Mouse (Mus musculus): ENCODE results near the gene Rabl6. TPM values are rescaled to one million over a fixed set of nuclear protein-coding genes. Genes with fewer than 3 reads are reported as not detected.

The Rabl6 gene
- total and polyA plus RNA-seq, 2 experiments from 2014 or later: 54.9 to 68.2 TPM

GRCm38 (mm10) chr2:25534178-25534865, 74.0 kb downstream of the Rabl6 start:
- 92% methylated on average over 3 of the region's 3 CpGs for WGBS
- Histone ChIP-seq H3K4me1 (ENCODE audit: insufficient read depth) (no peaks in the 10 kb centered on the region), H3K9me3 (ENCODE audit: low read length) (no peaks in the 10 kb centered on the region), H3K9ac (no peak overlapping the region), H3K4me3 (ENCODE audit: low read depth, low read length) (no peak overlapping the region), H3K27me3 (ENCODE audit: insufficient read depth, low read length) (no peaks in the 10 kb centered on the region), H3K36me3 (ENCODE audit: insufficient read depth) (peaks cover 16% of the 10 kb centered on the region), H3K27ac (ENCODE audit: low read depth, low read length) (no peak overlapping the region), H3K4me2 (ENCODE audit: low read depth) (no peak overlapping the region)
- DNase-seq (no peak), ATAC-seq (0 out of 2 replicates have a peak, but pooled peaks have one; percentile 29)
- TF ChIP-seq CTCF (IDR thresholded peaks at IDR 0.05; ENCODE audit: low read depth): no peak

GRCm38 (mm10) chr2:25533707-25534106, 74.6 kb downstream of the Rabl6 start:
- TF ChIP-seq CTCF (IDR thresholded peaks at IDR 0.05; ENCODE audit: low read depth): no peak
- H3K36me3 ChIP-seq (ENCODE audit: insufficient read depth): peaks cover 22% of the 10 kb centered on the region
- ATAC-seq (no peak), DNase-seq (no peak)
- H3K9ac ChIP-seq: no peak overlapping the region
- H3K27ac ChIP-seq (ENCODE audit: low read depth, low read length): no peak overlapping the region
- WGBS: 97% methylated on average over 2 of the region's 2 CpGs
- no peaks in the 10 kb centered on the region for H3K27me3 ChIP-seq (ENCODE audit: insufficient read depth, low read length)
- no peaks in the 10 kb centered on the region for H3K9me3 ChIP-seq (ENCODE audit: low read length)
- no peaks in the 10 kb centered on the region for H3K4me1 ChIP-seq (ENCODE audit: insufficient read depth)
- no peak overlapping the region for H3K4me3 ChIP-seq (ENCODE audit: low read depth, low read length)
- H3K4me2 ChIP-seq (ENCODE audit: low read depth): no peak overlapping the region

Other genes with a start within 250 kb of the Rabl6 start
Only the 30 nearest of the 33 such genes appear.
- gene Entpd2, start 212.6 kb downstream of the Rabl6 start, total RNA-seq (2014; rRNA removed): 8.2 and 13.5 TPM in 2 replicates
- gene Entpd2, start 212.6 kb downstream of the Rabl6 start, polyA plus RNA-seq (2015; fragmentation: Nextera tagmentation; extraction: Ambion mirVana): 14.2 and 18.2 TPM in 2 replicates
- 179 and 188 TPM in 2 replicates for gene Npdc1, start 209.2 kb downstream of the Rabl6 start, total RNA-seq (2014; rRNA removed)
- gene Npdc1, start 209.2 kb downstream of the Rabl6 start, polyA plus RNA-seq (2015; fragmentation: Nextera tagmentation; extraction: Ambion mirVana): 413 and 442 TPM in 2 replicates
- 1.3 TPM in 1 of 2 replicates, not detected in the other for gene Fut7, start 185.3 kb downstream of the Rabl6 start, total RNA-seq (2014; rRNA removed)
- gene Fut7, start 185.3 kb downstream of the Rabl6 start, polyA plus RNA-seq (2015; fragmentation: Nextera tagmentation; extraction: Ambion mirVana): 0.17 and 0.23 TPM in 2 replicates
- gene Abca2, start 179.8 kb downstream of the Rabl6 start, total RNA-seq (2014; rRNA removed): 51.5 and 67.4 TPM in 2 replicates
- 8.8 and 10.5 TPM in 2 replicates for gene Abca2, start 179.8 kb downstream of the Rabl6 start, polyA plus RNA-seq (2015; fragmentation: Nextera tagmentation; extraction: Ambion mirVana)
- gene Clic3, start 151.7 kb downstream of the Rabl6 start, total RNA-seq (2014; rRNA removed): 0.48 TPM in 1 of 2 replicates, not detected in the other
- gene Clic3, start 151.7 kb downstream of the Rabl6 start, polyA plus RNA-seq (2015; fragmentation: Nextera tagmentation; extraction: Ambion mirVana): 2.5 and 3.6 TPM in 2 replicates
- gene Paxx, start 147.4 kb downstream of the Rabl6 start, total RNA-seq (2014; rRNA removed): 154 and 164 TPM in 2 replicates
- gene Paxx, start 147.4 kb downstream of the Rabl6 start, polyA plus RNA-seq (2015; fragmentation: Nextera tagmentation; extraction: Ambion mirVana): 151 and 154 TPM in 2 replicates
- gene Ptgds, start 138.5 kb downstream of the Rabl6 start, total RNA-seq (2014; rRNA removed): 1,270 and 1,729 TPM in 2 replicates
- gene Ptgds, start 138.5 kb downstream of the Rabl6 start, polyA plus RNA-seq (2015; fragmentation: Nextera tagmentation; extraction: Ambion mirVana): 1,561 and 1,919 TPM in 2 replicates
- not detected in 2 replicates for gene Lcn12, start 114.6 kb downstream of the Rabl6 start, total RNA-seq (2014; rRNA removed)
- gene Lcn12, start 114.6 kb downstream of the Rabl6 start, polyA plus RNA-seq (2015; fragmentation: Nextera tagmentation; extraction: Ambion mirVana): not detected in 2 replicates
- gene Fbxw5, start 107.8 kb downstream of the Rabl6 start, total RNA-seq (2014; rRNA removed): 120 and 140 TPM in 2 replicates
- gene Fbxw5, start 107.8 kb downstream of the Rabl6 start, polyA plus RNA-seq (2015; fragmentation: Nextera tagmentation; extraction: Ambion mirVana): 93.8 and 116 TPM in 2 replicates
- gene C8g, start 106.8 kb downstream of the Rabl6 start, total RNA-seq (2014; rRNA removed): 0.85 and 2.4 TPM in 2 replicates
- gene C8g, start 106.8 kb downstream of the Rabl6 start, polyA plus RNA-seq (2015; fragmentation: Nextera tagmentation; extraction: Ambion mirVana): 4.0 and 4.3 TPM in 2 replicates
- gene Traf2, start 61.6 kb downstream of the Rabl6 start, total RNA-seq (2014; rRNA removed): 8.0 and 9.6 TPM in 2 replicates
- 7.8 and 9.2 TPM in 2 replicates for gene Traf2, start 61.6 kb downstream of the Rabl6 start, polyA plus RNA-seq (2015; fragmentation: Nextera tagmentation; extraction: Ambion mirVana)
- gene Edf1, start 50.7 kb downstream of the Rabl6 start, total RNA-seq (2014; rRNA removed): 151 and 174 TPM in 2 replicates
- 368 and 392 TPM in 2 replicates for gene Edf1, start 50.7 kb downstream of the Rabl6 start, polyA plus RNA-seq (2015; fragmentation: Nextera tagmentation; extraction: Ambion mirVana)
- gene Mamdc4, start 33.7 kb downstream of the Rabl6 start, total RNA-seq (2014; rRNA removed): 1.0 and 9.0 TPM in 2 replicates
- 0.21 and 0.26 TPM in 2 replicates for gene Mamdc4, start 33.7 kb downstream of the Rabl6 start, polyA plus RNA-seq (2015; fragmentation: Nextera tagmentation; extraction: Ambion mirVana)
- gene Phpt1, start 33.3 kb downstream of the Rabl6 start, total RNA-seq (2014; rRNA removed): 33.7 and 43.2 TPM in 2 replicates
- 171 and 185 TPM in 2 replicates for gene Phpt1, start 33.3 kb downstream of the Rabl6 start, polyA plus RNA-seq (2015; fragmentation: Nextera tagmentation; extraction: Ambion mirVana)
- gene Ajm1, start 26.8 kb downstream of the Rabl6 start, total RNA-seq (2014; rRNA removed): 13.5 and 16.0 TPM in 2 replicates
- gene Ajm1, start 26.8 kb downstream of the Rabl6 start, polyA plus RNA-seq (2015; fragmentation: Nextera tagmentation; extraction: Ambion mirVana): 11.3 and 13.7 TPM in 2 replicates
- not detected in 2 replicates for gene Ccdc183, start 9.2 kb upstream of the Rabl6 start, total RNA-seq (2014; rRNA removed)
- 0.36 TPM in 2 replicates for gene Ccdc183, start 9.2 kb upstream of the Rabl6 start, polyA plus RNA-seq (2015; fragmentation: Nextera tagmentation; extraction: Ambion mirVana)
- 39.4 and 49.5 TPM in 2 replicates for gene Tmem141, start 13.5 kb upstream of the Rabl6 start, total RNA-seq (2014; rRNA removed)
- 41.9 and 42.7 TPM in 2 replicates for gene Tmem141, start 13.5 kb upstream of the Rabl6 start, polyA plus RNA-seq (2015; fragmentation: Nextera tagmentation; extraction: Ambion mirVana)
- 3.3 and 4.7 TPM in 2 replicates for gene Fcna, start 19.5 kb upstream of the Rabl6 start, total RNA-seq (2014; rRNA removed)
- gene Fcna, start 19.5 kb upstream of the Rabl6 start, polyA plus RNA-seq (2015; fragmentation: Nextera tagmentation; extraction: Ambion mirVana): 5.2 and 6.7 TPM in 2 replicates
- gene Lcn8, start 44.6 kb upstream of the Rabl6 start, total RNA-seq (2014; rRNA removed): not detected in 2 replicates
- not detected in 2 replicates for gene Lcn8, start 44.6 kb upstream of the Rabl6 start, polyA plus RNA-seq (2015; fragmentation: Nextera tagmentation; extraction: Ambion mirVana)
- not detected in 2 replicates for gene Lcn5, start 49.4 kb upstream of the Rabl6 start, total RNA-seq (2014; rRNA removed)
- not detected in 2 replicates for gene Lcn5, start 49.4 kb upstream of the Rabl6 start, polyA plus RNA-seq (2015; fragmentation: Nextera tagmentation; extraction: Ambion mirVana)
- not detected in 2 replicates for gene Lcn6, start 68.3 kb upstream of the Rabl6 start, total RNA-seq (2014; rRNA removed)
- gene Lcn6, start 68.3 kb upstream of the Rabl6 start, polyA plus RNA-seq (2015; fragmentation: Nextera tagmentation; extraction: Ambion mirVana): not detected in 2 replicates
- not detected in 2 replicates for gene Lcn10, start 74.2 kb upstream of the Rabl6 start, total RNA-seq (2014; rRNA removed)
- gene Lcn10, start 74.2 kb upstream of the Rabl6 start, polyA plus RNA-seq (2015; fragmentation: Nextera tagmentation; extraction: Ambion mirVana): not detected in 2 replicates
- not detected in 2 replicates for gene Obp2a, start 91.5 kb upstream of the Rabl6 start, total RNA-seq (2014; rRNA removed)
- not detected in 2 replicates for gene Obp2a, start 91.5 kb upstream of the Rabl6 start, polyA plus RNA-seq (2015; fragmentation: Nextera tagmentation; extraction: Ambion mirVana)
- gene Bmyc, start 98.2 kb upstream of the Rabl6 start, total RNA-seq (2014; rRNA removed): 43.4 and 50.5 TPM in 2 replicates
- gene Bmyc, start 98.2 kb upstream of the Rabl6 start, polyA plus RNA-seq (2015; fragmentation: Nextera tagmentation; extraction: Ambion mirVana): 194 and 195 TPM in 2 replicates
- gene Obp2b, start 128.5 kb upstream of the Rabl6 start, total RNA-seq (2014; rRNA removed): not detected in 2 replicates
- gene Obp2b, start 128.5 kb upstream of the Rabl6 start, polyA plus RNA-seq (2015; fragmentation: Nextera tagmentation; extraction: Ambion mirVana): not detected in 2 replicates
- not detected in 2 replicates for gene Lcn3, start 157.0 kb upstream of the Rabl6 start, total RNA-seq (2014; rRNA removed)
- gene Lcn3, start 157.0 kb upstream of the Rabl6 start, polyA plus RNA-seq (2015; fragmentation: Nextera tagmentation; extraction: Ambion mirVana): not detected in 2 replicates
- gene Lcn11, start 168.5 kb upstream of the Rabl6 start, total RNA-seq (2014; rRNA removed): not detected in 2 replicates
- gene Lcn11, start 168.5 kb upstream of the Rabl6 start, polyA plus RNA-seq (2015; fragmentation: Nextera tagmentation; extraction: Ambion mirVana): not detected in 2 replicates
- gene Gm13539, start 173.7 kb upstream of the Rabl6 start, total RNA-seq (2014; rRNA removed): not detected in 2 replicates
- not detected in 2 replicates for gene Gm13539, start 173.7 kb upstream of the Rabl6 start, polyA plus RNA-seq (2015; fragmentation: Nextera tagmentation; extraction: Ambion mirVana)
- not detected in 2 replicates for gene Glt6d1, start 207.3 kb upstream of the Rabl6 start, total RNA-seq (2014; rRNA removed)
- not detected in 2 replicates for gene Glt6d1, start 207.3 kb upstream of the Rabl6 start, polyA plus RNA-seq (2015; fragmentation: Nextera tagmentation; extraction: Ambion mirVana)
- gene Lcn9, start 214.6 kb upstream of the Rabl6 start, total RNA-seq (2014; rRNA removed): not detected in 2 replicates
- gene Lcn9, start 214.6 kb upstream of the Rabl6 start, polyA plus RNA-seq (2015; fragmentation: Nextera tagmentation; extraction: Ambion mirVana): not detected in 2 replicates

Measured in forebrain, postnatal 0 days (tissue).